Mouse (Mus musculus) layer of hippocampus, adult 9-10 months (tissue): ENCODE results near the gene Trim8.
A peak's percentile ranks its signal among the peaks of the same experiment; 100 is the strongest.

Experiments
- DNase-seq: peaks from one replicate; pipeline ENCODE4 v3.0.0; 2022; ENCODE audit warnings: low spot score

Gene Trim8

GRCm38 (mm10) chr19:46550385-46550784, 48.9 kb downstream of the Trim8 start:
- DNase-seq = no peak

GRCm38 (mm10) chr19:46552496-46552895, 51.0 kb downstream of the Trim8 start:
- no peak for DNase-seq

GRCm38 (mm10) chr19:46553541-46553955, 52.0 kb downstream of the Trim8 start:
- DNase-seq = no peak

GRCm38 (mm10) chr19:46558009-46558408, 56.5 kb downstream of the Trim8 start:
- no peak for DNase-seq

GRCm38 (mm10) chr19:46558631-46559030, 57.1 kb downstream of the Trim8 start:
- DNase-seq = no peak

- peak; percentile 36 for DNase-seq
Measured at GRCm38 (mm10) chr19:46562132-46562531, 60.6 kb downstream of the Trim8 start.

- DNase-seq = no peak
Measured at GRCm38 (mm10) chr19:46562581-46563515, 61.3 kb downstream of the Trim8 start.

- DNase-seq = no peak
Measured at GRCm38 (mm10) chr19:46563603-46564002, 62.1 kb downstream of the Trim8 start.

- DNase-seq = no peak
Measured at GRCm38 (mm10) chr19:46564043-46564462, 62.6 kb downstream of the Trim8 start.
